Mouse (Mus musculus) B cell, adult (primary cell): ENCODE data around the gene Apobec2. TPM values are rescaled to one million over a fixed set of nuclear protein-coding genes. Genes with fewer than 3 reads are reported as not detected.

Experiments used
- total RNA-seq: library from RNA; stranded (reverse); gene quantifications from 4 replicates; pipeline ENCODE4 v1.2.4, GENCODE M21; 2023; ENCODE audit not compliant: inconsistent age

The Apobec2 gene
- total RNA-seq, result 0.35 to 1.4 TPM (median 0.55 TPM) in 4 replicates

GRCm38 (mm10) chr17:48432158-48432980 is at the start of gene Apobec2:
Gene Apobec2 (minus strand): TSS chr17:48432930.

DNA sequence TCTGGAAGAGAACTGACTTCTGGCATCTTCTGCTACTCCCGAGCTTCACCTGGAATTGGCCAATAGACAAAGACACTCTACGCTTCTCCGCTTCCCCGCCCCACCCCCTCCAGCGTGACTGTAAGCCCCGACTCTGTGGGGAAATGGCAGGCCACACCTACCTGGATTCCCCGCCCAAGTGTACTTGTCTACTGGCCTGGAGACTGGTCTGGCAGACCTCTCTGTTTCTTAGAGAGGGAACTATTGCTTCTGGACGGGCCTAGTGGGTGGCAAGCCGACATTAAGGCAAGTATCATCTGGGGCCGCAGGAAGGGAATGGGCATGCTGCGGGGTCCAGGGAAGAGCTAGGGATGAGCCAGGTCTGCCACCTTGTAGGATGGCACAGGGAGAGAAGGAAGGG is 22.0 kb upstream of the Apobec2 start, which contains the start of gene Unc5cl:
Gene Unc5cl (plus strand): TSS at position 214 of the 400 bp plus-strand sequence.

GRCm38 (mm10) chr17:48451353-48451675 is 18.6 kb upstream of the Apobec2 start, which contains the start of gene Tspo2:
Gene Tspo2 (minus strand): TSS chr17:48451522.

GRCm38 (mm10) chr17:48409380-48410298 is 23.1 kb downstream of the Apobec2 start, which contains the start of the genes Nfya and Oard1:
Gene Nfya (minus strand): TSS chr17:48409906.
Gene Oard1 (plus strand): TSS chr17:48410014.

Other genes with a start within 250 kb of the Apobec2 start
- 1.1 to 2.7 TPM (median 2.2 TPM) in 4 replicates for gene Trem1, start 200.2 kb downstream of the Apobec2 start, total RNA-seq
- gene Trem3, start 185.2 kb downstream of the Apobec2 start, total RNA-seq, result not detected in 4 replicates
- 2.1 to 4.2 TPM (median 3.4 TPM) in 4 replicates for gene Treml4, start 168.6 kb downstream of the Apobec2 start, total RNA-seq
- 169 to 178 TPM (median 175 TPM) in 4 replicates for gene Treml2, start 133.4 kb downstream of the Apobec2 start, total RNA-seq
- gene B430306N03Rik, start 116.8 kb downstream of the Apobec2 start, total RNA-seq, result 6.0 to 10.3 TPM (median 7.3 TPM) in 4 replicates
- not detected in 4 replicates for gene Trem2, start 86.5 kb downstream of the Apobec2 start, total RNA-seq
- gene Treml1, start 73.0 kb downstream of the Apobec2 start, total RNA-seq, result not detected in 4 replicates
- 92.9 to 116 TPM (median 111 TPM) in 4 replicates for gene Nfya, start 23.0 kb downstream of the Apobec2 start, total RNA-seq
- 38.8 to 49.1 TPM (median 46.5 TPM) in 4 replicates for gene Oard1, start 22.9 kb downstream of the Apobec2 start, total RNA-seq
- not detected in 4 replicates for gene Tspo2, start 18.6 kb upstream of the Apobec2 start, total RNA-seq
- gene Unc5cl, start 22.0 kb upstream of the Apobec2 start, total RNA-seq, result 3.5 to 5.6 TPM (median 4.6 TPM) in 4 replicates